23 mouse cellular contexts compared by ENCODE assay signal in genomic region chr9:86630352-86630931, GRCm38 (mm10). TPM values are rescaled to one million over a fixed set of nuclear protein-coding genes. Genes with fewer than 3 reads are reported as not detected.
A peak's percentile ranks its signal among the peaks of the same experiment; 100 is the strongest.
DNase-seq lines count a peak whose midpoint lies in the region; ATAC-seq and TF ChIP-seq lines count a peak whose summit lies in the region.
"Had no signal": no experiment of that assay in that cellular context is flagged by ENCODE, and none has a peak within 500 bp of the region (broad histone marks: within the 10 kb centered on the region; RNA-seq: fewer than 3 reads in every experiment).

No protein-coding gene starts in this region.

- no peaks in the 10 kb centered on the region for H3K4me1 ChIP-seq in intestine, embryonic 16.5 days (ENCODE audit: control insufficient read depth, insufficient read depth, low read length)
- no peaks in the 10 kb centered on the region for H3K4me1 ChIP-seq in intestine, embryonic 15.5 days (replicated peaks)
- no peaks in the 10 kb centered on the region for H3K4me1 ChIP-seq in testis, adult 2 months (ENCODE audit: control insufficient read depth, insufficient read depth, low read length)
- peaks cover 28% of the 10 kb centered on the region for H3K4me1 ChIP-seq in heart, embryonic 13.5 days
- H3K4me1 ChIP-seq: midbrain, embryonic 10.5 days had no signal

- no peaks in the 10 kb centered on the region for H3K9me3 ChIP-seq in intestine, embryonic 16.5 days (ENCODE audit: control insufficient read depth, low read length)
- H3K9me3 ChIP-seq in intestine, embryonic 15.5 days, result no peaks in the 10 kb centered on the region
- no peaks in the 10 kb centered on the region for H3K9me3 ChIP-seq in heart, embryonic 13.5 days
- H3K9me3 ChIP-seq: forebrain, embryonic 13.5 days; midbrain, embryonic 10.5 days had no signal

- no peak overlapping the region for H3K4me2 ChIP-seq in intestine, embryonic 16.5 days (ENCODE audit: low read depth, low read length)
- H3K4me2 ChIP-seq in intestine, embryonic 15.5 days (replicated peaks), result no peak overlapping the region
- H3K4me2 ChIP-seq in heart, embryonic 13.5 days, result 0 out of 2 replicates have a peak overlapping the region, but pooled peaks have one; percentile 1
- H3K4me2 ChIP-seq: forebrain, embryonic 13.5 days had no signal

- DNase-seq in testis, postnatal 14 days (ENCODE audit: low spot score), result no peak
- peak; percentile 31 for DNase-seq in heart, postnatal 4 days
- no peak for DNase-seq in adrenal gland, postnatal 10 days
- no peak for DNase-seq in cerebellum, adult 8-10 months
- DNase-seq: adrenal gland, postnatal 14 days; cerebellum, adult 11 months; cerebellum, postnatal 25 days; embryo, embryonic 11 days; gastrocnemius, postnatal 10 days; kidney, adult 11 months; kidney, postnatal 10 days; liver; lung, adult 18-20 months; lung, postnatal 36 days; thymus, postnatal 4 days had no signal

- H3K9ac ChIP-seq in intestine, embryonic 16.5 days (ENCODE audit: low read depth, low read length), result no peak overlapping the region
- H3K9ac ChIP-seq in intestine, embryonic 15.5 days, result no peak overlapping the region
- no peak overlapping the region for H3K9ac ChIP-seq in heart, embryonic 13.5 days
- H3K9ac ChIP-seq: forebrain, embryonic 13.5 days had no signal

- TF ChIP-seq POLR2A in testis, adult 2 months (IDR thresholded peaks at IDR 0.05; ENCODE audit: control insufficient read depth, low read depth, low read length), result no peak

- H3K36me3 ChIP-seq in intestine, embryonic 16.5 days (ENCODE audit: control insufficient read depth, insufficient read depth, low read length), result no peaks in the 10 kb centered on the region
- H3K36me3 ChIP-seq in intestine, embryonic 15.5 days, result no peaks in the 10 kb centered on the region
- no peaks in the 10 kb centered on the region for H3K36me3 ChIP-seq in testis, adult 2 months (ENCODE audit: control insufficient read depth, insufficient read depth, low read length)
- H3K36me3 ChIP-seq in heart, embryonic 13.5 days, result 0 out of 2 replicates have a peak, but pooled peaks cover 8% of the 10 kb centered on the region
- H3K36me3 ChIP-seq: midbrain, embryonic 10.5 days had no signal

- H3K4me3 ChIP-seq in intestine, embryonic 16.5 days (ENCODE audit: low read length), result no peak overlapping the region
- H3K4me3 ChIP-seq in intestine, embryonic 15.5 days (replicated peaks), result no peak overlapping the region
- H3K4me3 ChIP-seq in testis, adult 2 months (ENCODE audit: control insufficient read depth, low read depth, low read length), result no peak overlapping the region
- H3K4me3 ChIP-seq in heart, embryonic 13.5 days, result no peak overlapping the region
- H3K4me3 ChIP-seq: forebrain, embryonic 13.5 days; midbrain, embryonic 10.5 days had no signal

- H3K27me3 ChIP-seq in intestine, embryonic 16.5 days (replicated peaks; ENCODE audit: control insufficient read depth, insufficient read depth, low read length), result no peaks in the 10 kb centered on the region
- H3K27me3 ChIP-seq in intestine, embryonic 15.5 days (replicated peaks), result no peaks in the 10 kb centered on the region
- H3K27me3 ChIP-seq in testis, adult 2 months (ENCODE audit: control insufficient read depth, insufficient read depth, low read length), result no peaks in the 10 kb centered on the region
- no peaks in the 10 kb centered on the region for H3K27me3 ChIP-seq in heart, embryonic 13.5 days (replicated peaks)
- H3K27me3 ChIP-seq: forebrain, embryonic 13.5 days; Patski had no signal

- no peak overlapping the region for H3K27ac ChIP-seq in intestine, embryonic 16.5 days (ENCODE audit: low read length)
- no peak overlapping the region for H3K27ac ChIP-seq in intestine, embryonic 15.5 days
- 0 out of 2 replicates have a peak overlapping the region, but pooled peaks have one; percentile 25 for H3K27ac ChIP-seq in testis, adult 2 months (ENCODE audit: control insufficient read depth, insufficient read depth, low read depth, low read length)
- H3K27ac ChIP-seq in heart, embryonic 13.5 days (replicated peaks), result peak overlapping the region; percentile 69
- H3K27ac ChIP-seq: forebrain, embryonic 13.5 days; midbrain, embryonic 10.5 days had no signal

- 0 out of 2 replicates have a peak, but pooled peaks have one; percentile 11 for ATAC-seq in intestine, embryonic 16.5 days
- no peak for ATAC-seq in intestine, embryonic 15.5 days
- ATAC-seq in heart, embryonic 13.5 days (ENCODE audit: extremely low read depth, insufficient number of reproducible peaks, low FRiP score, low TSS enrichment), result no peak
- ATAC-seq: forebrain, embryonic 13.5 days; hindbrain, embryonic 16.5 days; Patski had no signal

- no peak for TF ChIP-seq CTCF in testis, adult 2 months (IDR thresholded peaks at IDR 0.05; ENCODE audit: control insufficient read depth, insufficient read depth, insufficient replicate concordance, low read depth, low read length)

- 74% methylated on average over 5 of the region's 5 CpGs for WGBS in intestine, embryonic 16.5 days
- WGBS in intestine, embryonic 15.5 days, result 79% methylated on average over 5 of the region's 5 CpGs
- 57% methylated on average over 5 of the region's 5 CpGs for WGBS in heart, embryonic 13.5 days

RNA-seq across cellular contexts. Expression of gene Rwdd2a, which starts 58.7 kb away (rescaled TPM):
- polyA plus RNA-seq in intestine, embryonic 16.5 days (2015; fragmentation: Nextera tagmentation; extraction: Ambion mirVana), result 2.9 and 3.0 TPM in 2 replicates
- 2.7 and 2.9 TPM in 2 replicates for polyA plus RNA-seq in intestine, embryonic 15.5 days (2015; fragmentation: Nextera tagmentation; extraction: Ambion mirVana)
- polyA plus RNA-seq in testis, adult 2 months (2012; rRNA removed), result 59.0 and 61.4 TPM in 2 replicates
- polyA plus RNA-seq in heart, embryonic 13.5 days (2015; fragmentation: Nextera tagmentation; extraction: Ambion mirVana), result 3.9 and 4.1 TPM in 2 replicates
- total RNA-seq in heart, postnatal 4 days (2021), result under 1 TPM; 0.33 to 0.59 TPM
- 1 to 10 TPM; 4.4 to 6.5 TPM for total RNA-seq in adrenal gland, postnatal 10 days (2021)

RNA-seq across cellular contexts. Expression of gene Pgm3, which starts 58.8 kb away (rescaled TPM):
- polyA plus RNA-seq in intestine, embryonic 16.5 days (2015; fragmentation: Nextera tagmentation; extraction: Ambion mirVana), result 49.1 and 50.6 TPM in 2 replicates
- polyA plus RNA-seq in intestine, embryonic 15.5 days (2015; fragmentation: Nextera tagmentation; extraction: Ambion mirVana), result 40.6 and 42.4 TPM in 2 replicates
- polyA plus RNA-seq in testis, adult 2 months (2012; rRNA removed), result 5.2 and 6.2 TPM in 2 replicates
- 21.6 and 23.4 TPM in 2 replicates for polyA plus RNA-seq in heart, embryonic 13.5 days (2015; fragmentation: Nextera tagmentation; extraction: Ambion mirVana)
- total RNA-seq in heart, postnatal 4 days (2021), result 10 to 100 TPM; 11.4 to 14.5 TPM
- total RNA-seq in adrenal gland, postnatal 10 days (2021), result 10 to 100 TPM; 21.7 to 24.1 TPM

Comparison
In these comparisons a context has a peak if more than half of its experiments do, and no peak if none do; other contexts are left out.
1. H3K27ac ChIP-seq: peak in testis, adult 2 months (single experiment) and heart, embryonic 13.5 days (single experiment); none in intestine, embryonic 16.5 days (single experiment) and intestine, embryonic 15.5 days (single experiment).
2. RNA of gene Rwdd2a, which starts 58.7 kb away (polyA plus RNA-seq): 59.0 to 61.4 TPM in testis, adult 2 months; 3.9 to 4.1 TPM in heart, embryonic 13.5 days, 2.9 to 3.0 TPM in intestine, embryonic 16.5 days and 2.7 to 2.9 TPM in intestine, embryonic 15.5 days; every median in the first group is over 10 times any median in the second.